Mouse (Mus musculus) gastrocnemius, adult 8-10 months (tissue): ENCODE data around the gene Cd151. TPM values are rescaled to one million over a fixed set of nuclear protein-coding genes. Genes with fewer than 3 reads are reported as not detected.

Experiments used
- DNase-seq, 2 experiments: peaks; one replicate each; pipeline ENCODE4 v3.0.0; 2022; ENCODE audit warnings: low spot score in 2 of 2
- total RNA-seq, 4 experiments: library from RNA; stranded (reverse); gene quantifications; 2 replicates each; pipeline ENCODE4 v1.2.4; 2022

The Cd151 gene
- total RNA-seq, 4 experiments from 2014 or later = 78.2 to 98.0 (median 86.2) TPM

DNA sequence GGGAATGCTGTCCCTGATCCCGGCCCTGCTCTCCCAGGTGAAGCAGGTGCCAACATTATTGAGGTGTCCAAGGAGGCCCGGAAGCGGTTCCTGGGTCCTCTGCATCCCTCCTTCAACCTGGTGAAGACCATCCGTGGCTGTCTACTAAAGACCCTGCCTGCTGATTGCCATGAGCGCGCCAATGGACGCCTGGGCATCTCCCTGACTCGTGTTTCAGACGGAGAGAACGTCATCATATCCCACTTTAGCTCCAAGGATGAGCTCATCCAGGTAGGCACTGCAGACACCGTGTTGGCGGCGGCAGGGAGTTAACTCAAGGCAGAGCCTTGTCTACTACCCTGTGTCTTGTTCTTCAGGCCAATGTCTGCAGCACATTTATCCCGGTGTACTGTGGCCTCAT lies 10.0 kb upstream of the Cd151 start:
- peak in 1 of 2 experiments; percentile 10 for DNase-seq

DNA sequence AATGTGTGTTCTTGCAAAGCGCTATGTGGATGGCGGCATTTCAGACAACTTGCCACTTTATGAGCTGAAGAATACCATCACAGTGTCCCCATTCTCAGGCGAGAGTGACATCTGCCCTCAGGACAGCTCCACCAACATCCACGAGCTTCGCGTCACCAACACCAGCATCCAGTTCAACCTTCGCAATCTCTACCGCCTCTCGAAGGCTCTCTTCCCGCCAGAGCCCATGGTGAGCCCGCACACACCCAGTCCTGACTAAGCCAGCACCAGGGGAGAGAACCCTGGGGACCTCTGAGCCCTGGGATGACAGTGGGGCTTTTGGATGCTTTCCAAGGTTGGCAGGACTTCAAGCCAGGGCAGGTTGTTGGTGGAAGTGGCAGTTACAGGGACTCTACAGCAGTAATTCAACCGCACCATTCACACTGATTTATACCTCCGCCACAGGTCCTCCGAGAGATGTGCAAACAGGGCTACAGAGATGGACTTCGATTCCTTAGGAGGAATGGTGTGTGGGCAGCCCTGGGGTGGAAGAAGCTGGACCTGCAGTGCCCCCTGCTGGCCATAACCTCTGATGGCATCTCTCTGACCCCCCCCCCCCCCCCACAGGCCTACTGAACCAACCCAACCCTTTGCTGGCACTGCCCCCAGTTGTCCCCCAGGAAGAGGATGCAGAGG lies 9.1 kb upstream of the Cd151 start:
- DNase-seq = peak in 1 of 2 experiments; percentile 51

DNA sequence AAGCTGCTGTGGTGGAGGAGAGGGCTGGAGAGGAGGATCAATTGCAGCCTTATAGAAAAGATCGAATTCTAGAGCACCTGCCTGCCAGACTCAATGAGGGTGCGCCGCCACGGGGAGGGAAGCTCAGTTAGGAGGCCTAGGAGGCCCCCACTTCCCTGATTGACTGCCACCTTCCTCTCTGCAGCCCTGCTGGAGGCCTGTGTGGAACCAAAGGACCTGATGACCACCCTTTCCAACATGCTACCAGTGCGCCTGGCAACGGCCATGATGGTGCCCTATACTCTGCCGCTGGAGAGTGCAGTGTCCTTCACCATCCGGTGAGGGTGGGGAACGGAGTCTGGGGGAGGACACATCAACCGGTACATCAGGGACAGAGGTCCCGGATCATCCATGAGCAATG lies 8.5 kb upstream of the Cd151 start:
- peak in 1 of 2 experiments; percentile 10 for DNase-seq

DNA sequence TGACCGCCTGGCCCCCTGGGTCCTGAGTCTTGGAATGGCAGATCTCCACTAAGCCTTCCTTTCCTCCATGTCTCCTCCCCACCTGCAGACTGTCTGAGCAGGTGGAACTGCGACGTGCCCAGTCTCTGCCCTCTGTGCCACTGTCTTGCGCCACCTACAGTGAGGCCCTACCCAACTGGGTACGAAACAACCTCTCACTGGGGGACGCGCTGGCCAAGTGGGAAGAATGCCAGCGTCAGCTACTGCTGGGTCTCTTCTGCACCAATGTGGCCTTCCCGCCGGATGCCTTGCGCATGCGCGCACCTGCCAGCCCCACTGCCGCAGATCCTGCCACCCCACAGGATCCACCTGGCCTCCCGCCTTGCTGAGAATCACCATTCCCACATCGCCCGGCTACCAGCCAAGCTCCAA lies 7.9 kb upstream of the Cd151 start:
- DNase-seq = peak in 1 of 2 experiments; percentile 33

DNA sequence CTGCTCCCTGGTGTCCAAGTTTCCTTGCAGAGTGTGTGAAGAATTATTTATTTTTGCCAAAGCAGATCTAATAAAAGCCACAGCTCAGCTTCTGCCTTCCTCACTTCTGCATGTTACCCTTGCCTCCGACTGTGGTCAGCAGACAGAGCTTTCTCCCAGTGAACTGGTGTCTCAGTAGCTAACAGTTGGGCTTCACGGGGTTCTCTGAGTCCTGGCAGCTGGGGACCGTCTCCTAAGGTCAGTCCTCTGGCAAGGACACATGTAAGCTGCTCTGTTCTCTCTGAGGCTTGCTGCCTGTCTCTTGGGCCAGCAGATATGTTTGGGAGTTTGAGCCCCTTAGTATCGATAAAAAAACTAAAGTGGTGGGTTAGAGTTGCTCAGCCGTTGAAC lies 7.2 kb upstream of the Cd151 start:
- peak in 1 of 2 experiments; percentile 21 for DNase-seq

DNA sequence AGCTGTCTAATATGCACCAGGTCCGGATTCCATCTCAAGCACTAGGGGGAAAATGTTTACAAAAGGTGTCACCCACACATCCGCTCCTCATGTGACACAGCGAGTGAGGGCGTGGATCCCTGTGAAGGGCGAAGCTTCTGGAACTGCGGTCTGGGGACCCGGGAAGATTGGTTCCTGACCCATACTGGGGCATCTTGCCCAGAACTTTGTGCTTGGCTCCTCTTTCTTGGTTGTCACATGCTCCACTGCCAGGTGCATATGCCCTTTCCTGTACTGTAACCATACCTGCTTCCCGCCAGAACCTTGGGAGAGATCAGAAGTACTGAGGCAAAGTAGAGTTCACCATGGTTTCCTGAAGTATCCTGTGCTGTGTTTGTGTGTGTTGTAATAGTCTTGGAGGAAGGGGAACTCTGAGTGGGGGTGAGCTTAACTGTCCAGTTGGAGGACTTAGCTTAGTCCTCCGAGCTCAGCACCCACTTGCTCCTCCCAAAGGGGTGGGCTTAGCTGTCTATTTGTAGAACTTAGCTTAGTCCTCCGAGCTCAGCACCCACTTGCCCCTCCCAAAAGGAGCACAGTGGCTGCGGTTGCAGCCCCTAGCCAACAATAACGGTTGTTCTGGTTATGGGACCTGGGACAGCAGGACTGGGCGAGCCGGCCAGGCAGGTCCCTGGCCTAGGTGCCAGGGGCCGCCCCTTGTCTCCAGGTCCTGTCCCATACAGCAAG lies 6.6 kb upstream of the Cd151 start, which contains the start of gene Cracr2b:
TSS of gene Cracr2b (plus strand) at position 704 of the 723 bp plus-strand sequence.
- no peak for DNase-seq

DNA sequence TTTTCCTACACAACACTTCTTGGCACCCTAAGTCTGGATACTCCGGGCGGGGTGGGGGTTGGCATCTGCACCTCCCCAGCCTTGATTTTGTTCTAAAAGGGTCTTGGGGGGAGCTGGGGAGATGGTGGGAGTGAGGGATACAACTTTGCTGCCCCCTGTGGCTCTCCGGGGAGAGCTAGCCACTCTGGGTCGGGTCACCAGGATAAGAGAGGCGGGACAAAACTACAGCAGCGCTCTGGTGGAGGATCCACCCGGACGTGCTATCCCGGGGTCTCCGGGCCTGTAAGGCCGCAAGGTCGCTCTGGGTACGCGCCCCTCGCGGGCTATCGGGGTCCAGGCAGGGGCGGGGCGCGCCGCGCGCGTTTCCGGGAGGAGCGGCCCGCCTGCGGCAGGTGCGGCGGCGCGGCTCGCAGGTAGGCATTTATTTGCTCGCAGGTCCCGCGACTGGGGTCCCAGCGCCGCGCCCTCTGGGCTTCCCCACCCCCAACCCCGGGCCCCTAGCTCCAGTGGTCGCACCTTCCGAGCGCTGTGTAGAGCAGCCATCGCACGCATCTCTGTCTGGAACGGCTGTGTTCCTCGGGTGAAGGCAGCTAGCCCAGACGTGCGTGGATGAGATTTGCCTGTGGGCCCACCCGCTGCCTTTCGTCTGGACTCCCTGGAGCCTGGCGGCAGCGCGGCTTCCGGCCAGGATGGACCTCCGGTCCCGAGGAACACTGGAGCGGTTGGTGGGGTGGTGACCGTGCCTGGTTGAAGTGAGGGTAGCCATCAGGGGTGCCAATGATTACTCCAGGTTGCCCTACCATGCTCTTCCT lies 5.5 kb upstream of the Cd151 start:
- DNase-seq = no peak

DNA sequence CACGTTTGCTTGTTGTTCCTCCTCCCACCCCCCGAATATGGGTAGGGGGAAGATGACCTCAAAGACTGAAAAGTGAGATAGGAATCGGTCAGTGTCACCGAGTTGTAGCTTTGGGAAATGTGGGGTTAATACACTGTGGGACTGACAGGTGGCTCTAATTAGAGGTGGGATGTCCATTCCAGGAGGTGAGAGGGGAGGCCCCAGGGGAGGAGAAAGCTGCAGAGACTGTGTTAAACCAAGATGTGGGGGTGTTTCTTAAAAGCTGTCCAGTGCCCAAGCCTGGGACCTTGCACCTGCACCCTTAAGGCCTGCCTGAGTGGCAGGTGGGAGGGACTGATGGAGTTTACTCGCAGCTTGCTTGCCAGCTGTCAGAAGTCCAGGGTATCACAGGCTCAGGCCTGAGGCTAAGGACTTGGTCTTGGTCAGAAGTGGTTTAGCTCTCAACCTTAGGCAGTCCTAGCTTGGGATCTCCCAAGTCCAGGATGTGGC lies 4.8 kb upstream of the Cd151 start:
- DNase-seq = no peak

DNA sequence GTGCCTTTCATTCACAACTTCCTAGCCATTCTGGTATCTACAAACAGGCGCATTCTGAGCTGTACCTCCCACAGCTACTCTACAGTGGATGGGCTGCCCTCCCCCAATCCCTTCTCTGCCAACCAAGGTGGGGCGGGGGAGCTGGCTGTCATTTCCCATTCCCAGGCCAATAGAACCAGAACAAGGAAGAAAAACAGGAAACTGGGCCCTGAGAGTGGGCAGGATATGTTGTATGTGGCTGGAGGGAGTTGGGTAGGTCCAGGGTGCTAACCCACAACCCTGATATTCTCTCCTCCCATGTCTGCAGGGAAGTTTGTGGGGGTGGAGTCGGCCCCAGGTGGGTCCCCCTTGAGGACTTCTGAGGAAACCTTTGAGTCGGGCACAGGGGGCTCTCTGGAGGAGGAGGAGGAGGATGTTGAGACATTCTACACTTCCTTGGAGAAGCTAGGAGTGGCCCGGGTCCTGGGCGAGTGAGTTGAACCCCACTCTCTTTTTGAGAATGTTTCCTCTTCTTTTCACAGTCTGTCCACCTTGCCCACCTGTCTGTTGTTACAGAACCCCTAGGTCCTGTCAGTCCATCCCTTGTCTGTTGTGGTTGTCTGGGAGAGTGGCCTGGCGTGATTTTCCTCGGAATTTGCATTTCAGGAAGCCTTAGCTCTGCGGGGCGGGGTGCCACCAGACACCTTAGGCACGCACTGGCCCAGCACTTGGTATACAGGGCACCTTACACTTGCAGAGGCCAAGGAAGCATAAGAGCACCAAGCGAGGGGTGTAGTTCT lies 3.2 kb upstream of the Cd151 start:
- peak in 1 of 2 experiments; percentile 46 for DNase-seq

DNA sequence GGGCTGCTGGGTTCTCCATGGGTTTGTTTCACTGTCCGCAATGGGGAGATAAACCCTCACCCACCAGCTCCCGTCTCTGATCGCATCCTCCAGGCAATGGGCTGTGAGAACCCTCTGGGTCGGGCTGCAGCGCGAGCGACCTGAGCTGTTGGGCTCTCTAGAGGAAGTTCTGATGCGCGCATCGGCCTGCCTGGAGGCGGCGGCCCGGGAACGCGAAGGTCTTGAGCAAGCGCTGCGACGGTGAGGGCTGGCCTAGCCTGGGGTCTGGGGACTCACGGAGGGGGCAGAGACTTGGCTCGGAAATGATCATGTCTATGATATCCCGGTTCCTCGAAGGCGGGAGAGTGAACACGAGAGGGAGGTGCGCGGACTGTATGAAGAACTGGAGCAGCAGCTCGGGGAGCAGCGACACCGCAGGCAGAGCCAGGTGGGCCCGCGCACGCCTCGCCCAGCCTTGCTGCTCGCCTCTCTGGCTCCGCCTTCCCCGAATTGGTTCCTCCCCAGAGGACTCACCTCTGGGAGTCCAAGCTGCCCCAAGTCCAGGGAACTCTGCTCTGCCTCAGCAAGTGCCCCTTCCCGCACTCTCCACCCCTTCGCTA lies 2.5 kb upstream of the Cd151 start:
- DNase-seq = peak in 1 of 2 experiments; percentile 10

DNA sequence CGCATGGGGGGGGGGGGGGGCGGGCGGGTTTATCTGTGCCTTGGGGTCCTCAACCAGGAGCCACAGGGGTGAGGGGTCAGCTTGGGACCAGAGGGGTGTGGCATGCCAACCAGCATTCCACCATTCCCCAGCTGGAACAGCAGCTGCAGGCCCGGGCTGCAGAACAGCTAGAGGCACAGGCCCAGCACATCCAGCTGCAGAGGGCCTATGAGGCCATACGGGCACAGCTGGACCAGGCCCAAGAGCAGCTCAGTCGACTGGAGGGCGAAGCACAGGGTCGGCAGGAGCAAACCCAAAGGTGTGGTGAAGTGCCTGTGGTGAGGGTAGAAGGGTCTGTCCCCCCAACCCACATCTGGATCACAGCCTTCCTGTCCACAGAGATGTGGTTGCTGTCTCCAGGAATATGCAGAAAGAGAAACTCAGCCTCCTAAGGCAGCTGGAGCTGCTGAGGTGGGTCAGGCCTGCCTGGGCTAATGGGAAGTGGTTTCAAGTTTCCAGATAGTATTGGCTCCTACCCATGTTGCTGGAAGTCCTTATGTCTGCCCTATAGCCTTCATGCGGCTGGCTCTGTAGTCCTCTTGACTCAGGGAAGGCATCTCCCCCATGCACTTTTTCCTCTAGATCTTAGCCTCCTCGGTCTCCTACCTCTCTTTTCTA lies 1.7 kb upstream of the Cd151 start:
- DNase-seq = no peak

DNA sequence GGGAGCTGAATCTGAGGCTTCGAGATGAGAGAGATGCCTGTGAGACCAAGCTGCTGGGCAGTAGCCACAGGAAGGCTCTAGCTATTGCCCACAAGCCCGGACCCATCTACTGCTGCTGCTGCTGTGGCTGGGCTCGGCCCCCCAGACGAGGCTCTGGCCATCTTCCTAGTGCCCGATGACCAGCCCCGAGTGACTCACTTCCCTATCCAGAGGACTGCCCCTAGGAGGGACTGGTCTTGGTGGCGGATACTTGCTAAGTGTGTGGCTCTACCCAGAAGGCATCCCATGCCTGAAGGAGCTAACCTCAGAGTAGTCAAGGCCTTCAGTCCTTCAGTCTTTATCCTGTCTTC lies 1.2 kb upstream of the Cd151 start:
- DNase-seq = no peak

DNA sequence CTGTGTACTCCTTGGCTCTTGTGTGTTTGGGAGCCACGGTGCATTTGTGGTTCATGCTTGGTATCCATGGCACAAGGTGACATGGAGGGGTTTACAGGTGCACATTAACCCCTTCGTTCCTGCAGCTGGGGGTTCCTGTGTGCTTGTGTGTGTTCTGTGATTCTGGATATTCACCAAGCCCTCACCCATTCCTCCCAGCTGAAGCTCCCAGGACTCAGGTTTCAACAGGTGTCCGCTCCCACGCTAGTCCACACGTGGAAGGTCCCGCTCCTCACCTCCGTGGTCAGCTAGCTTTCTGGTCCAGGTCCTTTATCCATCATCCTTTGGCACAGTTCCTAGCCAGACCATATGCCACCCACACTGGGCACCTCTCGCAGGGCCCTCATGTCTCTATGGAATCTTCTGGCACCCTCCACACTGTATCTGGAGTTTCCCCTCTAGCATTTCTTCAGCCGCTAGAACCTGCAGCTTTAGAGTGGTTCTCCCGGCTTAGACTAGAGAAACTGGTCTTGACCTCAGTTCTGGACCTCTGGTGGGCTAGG lies 514 bp upstream of the Cd151 start:
- no peak for DNase-seq

DNA sequence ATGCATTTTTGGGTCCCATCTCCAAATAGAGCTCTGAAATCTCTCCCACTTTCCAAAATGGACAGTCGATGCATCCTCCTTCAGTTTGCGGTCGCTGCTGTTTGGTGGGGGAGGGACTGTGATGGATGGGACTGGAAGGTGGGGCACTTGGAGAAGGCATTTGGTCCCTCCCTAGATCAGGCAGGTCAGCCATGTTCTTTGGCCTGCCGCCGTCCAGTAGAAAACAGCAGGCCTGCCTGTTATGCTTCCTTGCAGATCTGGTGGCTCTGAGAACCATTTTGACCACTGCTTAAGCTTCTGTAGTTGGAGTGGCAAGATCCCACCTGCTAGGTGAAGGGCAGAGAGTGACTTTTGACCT lies 951 bp downstream of the Cd151 start:
- no peak for DNase-seq

DNA sequence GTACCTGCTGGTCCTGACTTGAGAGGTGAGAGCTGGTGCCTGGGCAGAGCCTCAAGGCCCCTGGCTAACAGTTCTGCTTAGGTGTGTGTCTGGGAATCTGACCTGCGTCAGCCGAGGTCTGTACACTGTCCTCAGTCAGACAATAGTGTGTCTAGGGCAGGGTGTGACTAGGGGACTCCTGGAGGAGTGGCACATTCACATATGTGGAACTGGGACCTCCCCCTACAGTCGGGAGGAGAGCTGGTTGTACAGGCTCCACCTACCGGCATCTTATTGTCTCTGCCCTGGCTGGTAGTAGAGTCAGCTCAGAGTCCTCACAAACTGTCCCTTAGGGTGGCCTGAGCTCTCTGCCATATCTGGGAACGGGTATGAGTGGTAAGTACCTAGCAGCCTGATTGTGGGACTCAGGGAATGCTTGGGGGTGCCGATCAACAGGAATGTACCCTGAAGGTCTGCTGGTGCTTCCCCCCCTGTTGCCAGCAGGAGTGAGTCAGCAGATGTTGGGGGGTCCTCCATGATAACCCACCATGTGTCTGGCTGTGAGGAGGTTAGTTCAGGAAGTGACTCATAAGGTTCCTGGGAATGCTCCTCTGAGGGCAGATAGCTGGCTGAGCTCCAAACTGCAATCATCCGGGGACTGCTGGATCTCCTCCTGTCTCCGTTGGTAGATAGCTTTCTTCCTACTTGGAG lies 1.5 kb downstream of the Cd151 start:
- DNase-seq = peak in 1 of 2 experiments; percentile 59

DNA sequence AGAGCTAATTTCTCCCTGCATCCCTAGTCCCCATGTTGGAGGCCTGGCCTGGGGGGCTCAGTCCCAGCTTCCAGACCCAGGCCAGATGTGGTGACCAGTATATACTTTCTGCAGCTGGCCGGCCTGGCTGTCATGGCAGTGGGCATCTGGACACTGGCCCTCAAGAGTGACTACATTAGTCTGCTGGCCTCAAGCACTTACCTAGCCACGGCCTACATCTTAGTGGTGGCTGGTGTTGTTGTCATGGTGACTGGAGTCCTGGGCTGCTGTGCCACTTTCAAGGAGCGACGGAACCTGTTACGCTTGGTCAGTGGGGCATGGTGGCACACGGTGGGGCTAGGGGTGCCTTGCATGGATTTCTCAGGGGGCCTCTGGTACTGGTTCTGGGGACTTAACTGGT lies 2.2 kb downstream of the Cd151 start:
- DNase-seq = no peak

DNA sequence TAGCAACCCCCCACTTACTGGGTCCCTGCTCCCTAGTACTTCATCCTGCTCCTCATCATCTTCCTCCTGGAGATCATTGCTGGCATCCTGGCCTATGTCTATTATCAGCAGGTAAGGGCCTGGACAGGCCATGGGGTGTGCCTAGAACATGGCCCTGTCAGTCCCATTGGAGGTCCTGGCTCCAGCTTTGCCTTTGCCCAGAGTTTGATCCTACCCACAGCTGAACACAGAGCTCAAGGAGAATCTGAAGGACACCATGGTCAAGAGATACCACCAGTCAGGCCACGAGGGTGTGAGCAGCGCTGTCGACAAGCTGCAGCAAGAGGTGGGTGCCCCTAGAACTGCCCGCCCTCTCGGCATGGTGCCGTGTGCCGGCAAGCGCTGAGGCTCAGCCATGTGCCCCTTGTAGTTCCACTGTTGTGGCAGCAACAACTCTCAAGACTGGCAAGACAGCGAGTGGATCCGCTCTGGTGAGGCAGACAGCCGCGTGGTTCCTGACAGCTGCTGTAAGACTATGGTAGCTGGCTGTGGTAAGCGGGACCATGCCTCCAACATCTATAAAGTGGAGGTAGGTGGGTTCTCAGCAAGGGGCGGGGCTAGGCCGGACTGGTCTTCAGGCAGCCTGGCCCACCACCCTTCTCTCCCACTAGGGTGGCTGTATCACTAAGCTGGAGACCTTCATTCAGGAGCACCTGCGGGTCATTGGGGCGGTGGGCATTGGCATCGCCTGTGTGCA lies 2.9 kb downstream of the Cd151 start:
- DNase-seq = no peak

DNA sequence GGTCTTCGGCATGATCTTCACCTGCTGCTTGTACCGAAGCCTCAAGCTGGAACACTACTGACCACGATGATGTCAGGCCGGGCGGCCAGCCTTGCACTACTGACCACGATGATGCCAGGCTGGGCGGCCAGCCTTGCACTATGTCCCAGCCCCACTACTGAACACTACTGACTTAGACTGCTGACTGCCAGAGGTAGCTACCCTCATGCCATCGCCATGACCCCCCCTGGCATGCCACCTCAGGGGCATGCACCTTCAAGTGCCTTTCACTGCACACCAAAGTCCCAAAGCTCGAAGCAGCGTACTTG lies 3.4 kb downstream of the Cd151 start:
- DNase-seq = no peak

DNA sequence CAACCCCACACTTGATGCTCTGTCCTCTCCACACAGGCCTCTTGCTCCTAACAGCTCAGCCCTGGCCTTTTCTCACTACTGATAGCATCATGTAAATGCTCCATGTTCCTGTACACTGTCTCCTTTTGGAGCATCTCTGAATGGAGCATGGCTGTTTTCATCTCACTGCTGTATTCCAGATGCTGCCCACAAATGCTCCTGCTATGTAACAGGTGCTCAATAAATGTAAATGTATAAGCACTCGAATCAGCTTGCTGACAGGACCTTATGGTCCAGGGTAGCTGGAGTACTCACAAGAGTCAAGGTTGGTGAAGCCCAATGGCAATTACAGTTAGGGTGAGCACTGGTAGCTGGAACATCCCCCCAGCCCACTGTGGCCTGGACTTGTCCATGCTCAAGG lies 4.0 kb downstream of the Cd151 start:
- no peak for DNase-seq
